Mouse (Mus musculus) left cerebral cortex, postnatal 14 days (tissue): ENCODE measurements around the gene Olfr1294. TPM values are rescaled to one million over a fixed set of nuclear protein-coding genes. Genes with fewer than 3 reads are reported as not detected.

Experiments used
- DNase-seq, 2 experiments: peaks; one replicate each; pipeline ENCODE4 v3.0.0; 2021 to 2022; ENCODE audit warnings: low spot score in 2 of 2, mixed read lengths in 1 of 2
- intact Hi-C: fragments of 180-260 bp; cut with DNase I; formaldehyde crosslinking; loops from one replicate; pipeline ENCODE4 v1.15.1; 2025
- long read RNA-seq, 2 experiments: library from polyadenylated mRNA; stranded (forward); transcript quantifications; one replicate each; pipeline ENCODE4 v2.0.0; 2021
- total RNA-seq, 2 experiments: library from RNA; stranded (reverse); gene quantifications; 2 replicates each; pipeline ENCODE4 v1.2.3; 2021

Olfr1294 gene
- total RNA-seq, result not detected
- long read RNA-seq, experiment 1, result 0 reads
- long read RNA-seq, experiment 2, result 0 reads

GRCm38 (mm10) chr2:111540191-111540590, at the start of gene Olfr1294:
Gene Olfr1294 (minus strand): TSS chr2:111540291.
- intact Hi-C loops, result no loop called here
- DNase-seq, result no peak

- intact Hi-C loops, result no loop called here
- no peak for DNase-seq
Observed at GRCm38 (mm10) chr2:111569581-111569980, 29.5 kb upstream of the Olfr1294 start, which contains the start of gene Olfr1295. Gene Olfr1295 (minus strand): TSS chr2:111569681.

DNA sequence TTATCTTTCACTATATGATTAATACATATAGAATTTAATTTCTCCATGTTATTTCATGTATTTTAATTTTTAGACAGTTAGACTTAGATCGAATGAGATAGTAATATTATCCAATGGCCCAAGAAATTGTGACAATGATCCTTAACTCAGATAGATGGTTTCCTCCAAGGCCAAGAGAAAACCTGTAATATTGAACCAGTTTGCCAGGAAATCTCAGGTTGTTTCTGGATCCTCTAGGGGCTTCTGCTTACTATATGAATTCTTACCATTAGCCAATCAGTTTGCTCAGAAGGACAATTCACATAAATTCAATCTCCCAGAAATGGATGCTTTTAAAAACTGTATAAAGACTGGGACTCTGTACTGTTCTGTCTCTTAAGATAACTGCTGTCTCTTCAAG, 15.2 kb downstream of the Olfr1294 start, which contains the start of gene Olfr1293-ps:
TSS of gene Olfr1293-ps (plus strand) at position 301 of the 400 bp plus-strand sequence.
- intact Hi-C loops, result no loop called here
- DNase-seq, result no peak

DNA sequence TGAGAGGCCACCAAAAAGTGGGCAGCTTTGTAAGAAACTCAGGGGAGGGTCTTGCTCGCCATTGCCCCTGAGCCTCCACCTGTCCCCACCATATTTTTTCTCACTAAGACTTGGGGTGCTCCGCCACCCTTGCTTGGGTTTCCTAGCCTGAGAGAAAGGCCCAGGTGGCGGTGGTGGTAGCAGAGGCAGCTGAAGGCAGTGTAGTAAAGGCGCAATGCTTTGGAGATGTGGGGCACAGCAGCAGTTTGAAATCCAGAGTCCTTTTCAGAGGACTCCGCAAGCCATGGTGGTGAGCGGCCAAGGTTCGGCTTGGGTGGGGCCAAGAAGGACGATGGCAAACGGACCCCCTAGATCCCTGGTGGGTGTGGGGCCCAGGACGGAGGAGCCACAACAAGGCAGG, 22.6 kb downstream of the Olfr1294 start:
- intact Hi-C loops, result no loop called here
- no peak for DNase-seq

DNA sequence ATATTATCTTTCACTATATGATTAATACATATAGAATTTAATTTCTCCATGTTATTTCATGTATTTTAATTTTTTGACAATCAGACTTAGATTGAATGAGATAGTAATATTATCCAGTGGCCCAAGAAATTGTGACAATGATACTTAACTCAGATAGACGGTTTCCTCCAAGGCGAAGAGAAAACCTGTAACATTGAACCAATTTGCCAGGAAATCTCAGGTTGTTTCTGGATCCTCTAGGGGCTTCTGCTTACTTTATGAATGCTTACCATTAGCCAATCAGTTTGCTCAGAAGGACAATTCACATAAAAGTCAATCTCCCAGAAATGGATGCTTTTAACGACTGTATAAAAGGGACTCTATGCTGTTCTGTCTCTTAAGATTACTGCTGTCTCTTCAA, 43.2 kb downstream of the Olfr1294 start, which contains the start of gene Olfr1291-ps1:
TSS of gene Olfr1291-ps1 (plus strand) at position 301 of the 400 bp plus-strand sequence.
- intact Hi-C loops, result no loop called here
- no peak for DNase-seq

- DNase-seq, result no peak
- intact Hi-C loops, result no loop called here
Observed at GRCm38 (mm10) chr2:111493729-111494128, 46.4 kb downstream of the Olfr1294 start, which contains the start of gene Olfr1290. Gene Olfr1290 (minus strand): TSS chr2:111493829.

Other genes with a start within 250 kb of the Olfr1294 start
- gene Olfr1279, start 239.7 kb downstream of the Olfr1294 start, total RNA-seq, result not detected
- not detected for gene Olfr1280, start 226.3 kb downstream of the Olfr1294 start, total RNA-seq
- not detected for gene Olfr1281, start 213.8 kb downstream of the Olfr1294 start, total RNA-seq
- gene Olfr1282, start 204.2 kb downstream of the Olfr1294 start, total RNA-seq, result not detected
- gene Olfr1283, start 173.5 kb downstream of the Olfr1294 start, total RNA-seq, result not detected
- not detected for gene Olfr1284, start 164.8 kb downstream of the Olfr1294 start, total RNA-seq
- gene Olfr1286, start 117.2 kb downstream of the Olfr1294 start, total RNA-seq, result not detected
- not detected for gene Olfr1287, start 91.1 kb downstream of the Olfr1294 start, total RNA-seq
- gene Olfr1288, start 66.2 kb downstream of the Olfr1294 start, total RNA-seq, result not detected
- not detected for gene Olfr1289, start 59.5 kb downstream of the Olfr1294 start, total RNA-seq
- gene Olfr1290, start 46.5 kb downstream of the Olfr1294 start, total RNA-seq, result not detected
- not detected for gene Olfr1291-ps1, start 43.1 kb downstream of the Olfr1294 start, total RNA-seq
- not detected for gene Olfr1293-ps, start 15.1 kb downstream of the Olfr1294 start, total RNA-seq
- gene Olfr1295, start 29.4 kb upstream of the Olfr1294 start, total RNA-seq, result not detected
- gene Olfr1297, start 86.2 kb upstream of the Olfr1294 start, total RNA-seq, result not detected
- gene Olfr1298, start 108.9 kb upstream of the Olfr1294 start, total RNA-seq, result not detected
- not detected for gene Olfr1299, start 121.1 kb upstream of the Olfr1294 start, total RNA-seq
- gene Olfr1301, start 210.7 kb upstream of the Olfr1294 start, total RNA-seq, result not detected
- gene Olfr1302, start 237.1 kb upstream of the Olfr1294 start, total RNA-seq, result not detected